Mouse (Mus musculus) heart, embryonic 15.5 days (tissue): Measurements from ENCODE around the gene Chmp5. TPM values are rescaled to one million over a fixed set of nuclear protein-coding genes. Genes with fewer than 3 reads are reported as not detected.

Source experiments
- ATAC-seq: fragments of 200-750 bp; cut with Nextera tagmentation; replicated peaks from 2 replicates; pipeline ENCODE4 v1.8.0; 2017; ENCODE audit warnings: low read depth, moderate TSS enrichment; ENCODE audit not compliant: insufficient number of reproducible peaks, insufficient read depth, low FRiP score
- H3K27ac ChIP-seq: fragments of 300-500 bp; sonication (generic); 2 replicates; pipeline ENCODE4 v1.5.1; 2015; ENCODE audit warnings: mild to moderate bottlenecking, inconsistent platforms
- H3K27me3 ChIP-seq: fragments of 300-500 bp; sonication (generic); 2 replicates; pipeline ENCODE4 v1.6.1; 2015; ENCODE audit warnings: inconsistent platforms
- H3K36me3 ChIP-seq: fragments of 300-500 bp; sonication (generic); 2 replicates; pipeline ENCODE4 v1.6.1; 2015; ENCODE audit warnings: mild to moderate bottlenecking, inconsistent platforms
- H3K4me1 ChIP-seq: fragments of 300-500 bp; sonication (generic); replicated peaks from 2 replicates; pipeline ENCODE4 v1.6.1; 2015; ENCODE audit warnings: inconsistent platforms
- H3K4me2 ChIP-seq: fragments of 300-500 bp; sonication (generic); 2 replicates; pipeline ENCODE4 v1.6.1; 2015; ENCODE audit warnings: inconsistent platforms, mild to moderate bottlenecking, moderate library complexity
- H3K4me3 ChIP-seq: fragments of 300-500 bp; sonication (generic); 2 replicates; pipeline ENCODE4 v1.5.1; 2015; ENCODE audit warnings: mild to moderate bottlenecking, inconsistent platforms
- H3K9ac ChIP-seq: fragments of 300-500 bp; sonication (generic); 2 replicates; pipeline ENCODE4 v1.6.1; 2015; ENCODE audit warnings: mild to moderate bottlenecking, inconsistent platforms
- H3K9me3 ChIP-seq: fragments of 300-500 bp; sonication (generic); replicated peaks from 2 replicates; pipeline ENCODE4 v1.6.1; 2016; ENCODE audit warnings: inconsistent platforms
- WGBS: fragments of 180-500 bp; shearing (Covaris S2); methylation state at CpG from one replicate; pipeline ENCODE4 v1.1.7; 2015; ENCODE audit warnings: mixed read lengths; 5-methylcytosine and 5-hydroxymethylcytosine counted together
- polyA plus RNA-seq: library from polyadenylated mRNA; unstranded; fragments of >200 nt; fragmentation: Nextera tagmentation; extraction: Ambion mirVana; gene quantifications from 2 replicates; pipeline ENCODE4 v1.2.1, GENCODE M21; 2015

The Chmp5 gene
- polyA plus RNA-seq: 73.8 and 73.9 TPM in 2 replicates

DNA sequence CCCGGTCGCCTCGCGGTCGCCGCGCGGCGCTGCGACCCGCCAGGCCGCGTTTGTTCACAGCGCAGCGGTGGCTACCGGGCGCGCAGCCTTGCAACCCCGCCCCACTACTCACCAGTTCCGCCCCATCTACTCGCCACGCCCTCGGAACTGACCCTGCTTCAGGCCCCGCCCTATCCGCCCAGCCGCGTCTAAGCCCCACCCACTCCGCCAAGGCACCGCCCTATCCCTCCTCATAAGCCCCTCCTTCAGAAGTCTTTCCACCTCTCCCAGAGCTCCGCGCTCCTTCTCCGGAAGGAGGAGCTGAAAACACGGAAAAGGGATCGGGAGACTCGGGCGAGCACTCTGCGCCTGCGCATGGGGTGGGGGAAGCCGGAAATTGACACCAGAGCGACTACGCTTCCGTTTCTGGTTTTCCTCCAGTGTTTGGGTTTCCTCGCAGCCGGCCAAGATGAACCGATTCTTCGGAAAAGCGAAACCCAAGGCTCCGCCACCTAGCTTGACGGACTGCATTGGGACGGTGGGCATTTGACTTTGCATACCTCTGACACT, at the start of gene Chmp5, which contains the start of gene Bag1:
TSS of gene Chmp5 (plus strand) at position 248 of the 549 bp plus-strand sequence.
TSS of gene Bag1 (minus strand) at position 135 of the 549 bp plus-strand sequence.
- Histone ChIP-seq H3K27ac (peak within 1 kb of the TSS; percentile 89), H3K9ac (peak within 1 kb of the TSS; percentile 92), H3K9me3 (no peaks in the 10 kb centered on the region), H3K4me2 (peak within 1 kb of the TSS; percentile 79), H3K27me3 (no peaks in the 10 kb centered on the region), H3K4me3 (peak within 1 kb of the TSS; percentile 80), H3K4me1 (peaks cover 22% of the 10 kb centered on the region), H3K36me3 (peaks cover 52% of the 10 kb centered on the region)
- WGBS: under 1% methylated on average over 50 of the region's 50 CpGs
- peak; percentile 100 for ATAC-seq

DNA sequence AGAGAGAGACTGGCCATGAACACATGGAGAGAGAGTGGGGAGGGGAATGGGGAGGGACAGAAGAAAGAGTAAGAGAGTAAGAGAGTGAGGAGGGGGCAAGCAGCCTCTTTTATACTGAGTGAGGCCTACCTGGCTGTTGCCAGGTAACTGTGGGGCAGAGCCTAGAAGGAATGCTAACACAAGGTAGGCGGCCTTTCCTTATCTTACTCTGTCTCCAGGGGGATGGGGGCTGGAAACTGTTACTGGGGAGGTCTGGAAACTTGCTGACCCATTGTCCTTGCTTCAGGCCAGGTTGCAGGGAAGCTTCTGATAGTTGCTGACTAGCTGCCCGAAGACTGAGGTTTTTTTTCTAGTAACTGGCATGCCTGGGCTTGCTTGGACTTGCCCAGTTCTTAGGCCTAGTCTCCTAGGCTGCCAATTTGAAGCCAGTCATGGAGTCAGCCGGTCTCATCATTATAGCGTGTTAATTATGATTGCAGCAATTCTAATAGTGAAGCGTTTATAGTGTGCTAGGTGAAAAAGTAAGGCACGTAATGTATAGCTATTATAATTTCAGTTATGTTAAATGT, 49.6 kb upstream of the Chmp5 start:
- whole genome bisulfite sequencing: 78% methylated on average over 6 of the region's 6 CpGs
- no peak overlapping the region for H3K9ac ChIP-seq
- no peaks in the 10 kb centered on the region for H3K9me3 ChIP-seq
- ATAC-seq: no peak
- H3K4me3 ChIP-seq: no peak overlapping the region
- no peaks in the 10 kb centered on the region for H3K36me3 ChIP-seq
- no peak overlapping the region for H3K4me2 ChIP-seq
- H3K27me3 ChIP-seq: no peaks in the 10 kb centered on the region
- no peaks in the 10 kb centered on the region for H3K4me1 ChIP-seq
- no peak overlapping the region for H3K27ac ChIP-seq

DNA sequence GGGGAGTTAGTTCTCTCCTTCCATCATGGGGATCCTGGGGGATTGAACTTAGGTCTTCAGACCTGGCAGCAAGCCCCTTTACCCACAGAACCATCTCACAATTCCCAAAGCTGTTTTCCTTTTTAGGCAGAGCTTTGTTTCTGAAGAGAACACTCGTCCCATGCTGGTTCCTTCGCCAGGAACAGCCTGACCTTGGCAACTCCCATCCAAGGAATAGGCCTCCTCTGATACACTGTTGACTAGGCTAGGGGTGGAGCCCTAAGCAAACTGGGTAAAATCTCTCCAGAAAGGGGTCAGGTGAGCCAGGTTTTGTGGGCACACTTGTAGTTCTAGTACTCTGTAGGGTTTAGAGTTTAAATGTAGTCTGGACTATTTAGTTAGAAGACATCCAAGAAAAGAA, 48.9 kb upstream of the Chmp5 start:
- no peaks in the 10 kb centered on the region for H3K36me3 ChIP-seq
- H3K9me3 ChIP-seq: no peaks in the 10 kb centered on the region
- no peaks in the 10 kb centered on the region for H3K27me3 ChIP-seq
- no peak overlapping the region for H3K4me3 ChIP-seq
- ATAC-seq: no peak
- no peak overlapping the region for H3K9ac ChIP-seq
- WGBS: 61% methylated on average over 2 of the region's 2 CpGs
- no peak overlapping the region for H3K4me2 ChIP-seq
- H3K4me1 ChIP-seq: no peaks in the 10 kb centered on the region
- no peak overlapping the region for H3K27ac ChIP-seq

DNA sequence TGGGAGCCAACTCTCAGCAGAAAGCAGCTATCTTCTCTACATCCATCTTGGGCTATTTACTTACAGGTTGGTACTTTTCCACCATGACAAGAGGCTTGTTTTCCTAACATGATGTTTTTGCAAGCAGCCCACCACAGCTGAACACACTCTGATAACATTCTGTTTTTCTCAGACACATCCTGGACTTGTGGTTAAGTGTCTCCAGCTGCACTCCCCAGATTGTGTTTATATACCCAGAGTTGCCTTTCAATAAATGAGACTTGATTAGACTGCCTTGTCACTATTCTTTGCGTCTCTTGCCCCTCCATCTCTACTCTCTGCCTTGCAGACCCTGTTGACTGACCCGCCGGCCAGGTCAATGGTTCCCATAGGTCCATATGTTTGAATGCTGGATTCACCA, 48.1 kb upstream of the Chmp5 start:
- Histone ChIP-seq H3K9ac (no peak overlapping the region), H3K9me3 (no peaks in the 10 kb centered on the region), H3K4me1 (no peaks in the 10 kb centered on the region), H3K27me3 (no peaks in the 10 kb centered on the region), H3K27ac (no peak overlapping the region), H3K4me3 (no peak overlapping the region), H3K36me3 (no peaks in the 10 kb centered on the region), H3K4me2 (no peak overlapping the region)
- ATAC-seq: no peak
- 86% methylated on average over 3 of the region's 3 CpGs for WGBS

DNA sequence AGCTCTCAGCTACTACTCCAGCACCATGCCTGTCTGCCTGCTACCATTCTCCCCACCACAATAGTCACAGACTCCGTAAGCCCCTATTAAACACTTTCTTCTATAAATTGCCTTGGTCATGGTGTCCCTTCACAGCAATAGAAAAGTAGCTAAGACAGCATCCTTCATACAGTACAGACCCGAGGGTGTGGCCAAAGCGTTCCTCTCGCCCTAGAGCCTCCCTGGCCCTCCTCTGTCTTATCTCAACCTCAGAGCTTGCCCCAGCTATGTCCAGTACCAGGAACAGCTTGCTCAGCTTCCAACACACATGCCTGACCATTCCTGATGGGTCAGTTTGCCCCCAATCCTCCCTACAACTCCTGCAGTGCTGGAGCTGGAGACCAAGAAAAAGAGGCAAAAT, 47.6 kb upstream of the Chmp5 start:
- Histone ChIP-seq H3K36me3 (no peaks in the 10 kb centered on the region), H3K4me2 (no peak overlapping the region), H3K4me1 (no peaks in the 10 kb centered on the region), H3K27me3 (no peaks in the 10 kb centered on the region), H3K9me3 (no peaks in the 10 kb centered on the region), H3K4me3 (no peak overlapping the region), H3K9ac (no peak overlapping the region), H3K27ac (no peak overlapping the region)
- 84% methylated on average over 4 of the region's 4 CpGs for WGBS
- no peak for ATAC-seq

DNA sequence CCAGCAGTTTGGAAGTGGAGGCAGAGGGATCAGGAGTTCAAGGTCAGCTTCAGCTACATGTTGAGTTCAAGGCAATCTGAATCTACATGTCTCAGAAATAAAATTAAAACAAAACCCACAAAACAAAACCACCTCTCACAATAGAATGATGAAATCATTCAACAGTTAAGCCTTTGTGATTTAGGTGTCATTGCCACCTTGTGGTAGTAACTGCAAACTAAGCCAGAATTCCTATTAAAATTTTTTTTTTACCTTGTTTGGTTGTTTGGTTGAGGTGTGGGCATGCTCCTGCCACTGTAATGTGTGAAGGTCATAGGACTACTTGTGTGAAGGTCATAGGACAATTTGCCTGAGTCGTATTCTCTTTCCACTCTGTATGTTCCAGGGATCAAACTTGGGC, 41.9 kb upstream of the Chmp5 start:
- Histone ChIP-seq H3K4me1 (peaks cover 6% of the 10 kb centered on the region), H3K27me3 (no peaks in the 10 kb centered on the region), H3K27ac (no peak overlapping the region), H3K9me3 (no peaks in the 10 kb centered on the region), H3K4me3 (no peak overlapping the region), H3K36me3 (no peaks in the 10 kb centered on the region), H3K9ac (no peak overlapping the region), H3K4me2 (no peak overlapping the region)
- ATAC-seq: no peak
- WGBS: 30% methylated on average over 1 of the region's 1 CpGs

DNA sequence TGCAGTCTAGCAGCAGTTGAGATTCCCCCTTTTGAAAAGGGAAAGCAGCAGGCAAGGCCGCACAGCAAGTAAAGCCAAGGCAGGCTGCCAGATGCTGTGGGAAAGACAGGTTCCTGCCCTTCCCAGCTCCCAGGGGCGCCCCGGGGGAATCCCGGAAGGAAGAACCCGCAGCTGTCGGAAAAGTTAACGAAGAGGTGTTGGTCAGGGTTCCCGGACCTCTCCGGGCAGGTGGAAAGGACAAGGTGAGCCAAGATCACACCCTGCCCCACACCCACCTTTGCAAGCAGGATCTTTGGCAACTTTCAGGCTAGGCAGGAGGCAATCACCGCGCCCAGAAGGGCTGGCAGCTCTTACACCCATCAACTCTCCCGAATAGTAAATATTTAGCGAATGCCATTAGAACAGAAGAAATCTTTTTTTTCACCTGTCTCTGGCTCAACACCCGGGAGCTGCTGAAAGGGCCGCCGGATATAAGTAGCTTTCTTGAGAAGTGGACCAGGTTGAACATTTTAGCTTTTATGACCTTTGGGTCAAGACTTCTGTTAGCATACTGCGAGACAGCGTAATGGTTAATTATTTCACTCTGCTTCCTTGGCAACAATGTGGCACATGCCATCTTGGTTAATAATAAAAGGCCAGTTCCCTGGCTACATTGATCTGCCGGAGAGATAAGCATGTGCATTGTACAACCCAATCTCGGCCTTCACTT, 39.8 kb upstream of the Chmp5 start:
- H3K9me3 ChIP-seq: no peaks in the 10 kb centered on the region
- no peaks in the 10 kb centered on the region for H3K36me3 ChIP-seq
- H3K4me2 ChIP-seq: peak overlapping the region; percentile 46
- WGBS: 36% methylated on average over 20 of the region's 20 CpGs
- H3K4me3 ChIP-seq: no peak overlapping the region
- peaks cover 6% of the 10 kb centered on the region for H3K4me1 ChIP-seq
- peak overlapping the region; percentile 39; the same call in 1 of the 2 replicates for H3K27ac ChIP-seq
- no peak for ATAC-seq
- no peaks in the 10 kb centered on the region for H3K27me3 ChIP-seq
- peak overlapping the region; percentile 21 for H3K9ac ChIP-seq

DNA sequence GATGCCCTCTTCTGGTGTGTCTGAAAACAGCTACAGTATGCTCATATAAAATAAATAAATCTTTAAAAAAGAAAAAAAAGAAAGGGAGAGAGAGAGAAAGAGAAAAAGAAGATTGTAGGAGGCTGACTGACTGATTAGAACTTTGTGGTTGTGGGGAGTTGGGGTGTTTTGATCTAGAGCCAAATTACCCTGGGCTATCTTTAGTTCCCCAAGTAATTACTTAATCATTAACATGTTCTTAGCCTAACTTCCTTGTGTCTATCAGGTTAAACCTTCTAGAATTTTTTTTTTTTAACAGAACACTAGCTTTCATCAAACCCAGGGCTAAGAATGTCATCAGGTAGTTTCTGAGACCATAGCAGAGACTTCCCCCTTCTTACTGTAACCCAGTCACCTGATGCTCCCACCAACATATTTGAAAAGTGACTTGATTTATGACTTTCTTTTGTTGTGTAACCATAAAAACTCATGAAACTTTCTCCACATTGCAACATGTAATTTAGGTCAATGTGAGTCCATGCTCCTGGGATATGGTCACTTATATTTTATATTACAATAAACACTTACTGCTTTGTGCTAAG, 33.8 kb upstream of the Chmp5 start:
- Histone ChIP-seq H3K9ac (no peak overlapping the region), H3K4me1 (peaks cover 4% of the 10 kb centered on the region), H3K36me3 (no peaks in the 10 kb centered on the region), H3K4me3 (no peak overlapping the region), H3K4me2 (no peak overlapping the region), H3K27ac (no peak overlapping the region), H3K27me3 (no peaks in the 10 kb centered on the region), H3K9me3 (no peaks in the 10 kb centered on the region)
- ATAC-seq: no peak

DNA sequence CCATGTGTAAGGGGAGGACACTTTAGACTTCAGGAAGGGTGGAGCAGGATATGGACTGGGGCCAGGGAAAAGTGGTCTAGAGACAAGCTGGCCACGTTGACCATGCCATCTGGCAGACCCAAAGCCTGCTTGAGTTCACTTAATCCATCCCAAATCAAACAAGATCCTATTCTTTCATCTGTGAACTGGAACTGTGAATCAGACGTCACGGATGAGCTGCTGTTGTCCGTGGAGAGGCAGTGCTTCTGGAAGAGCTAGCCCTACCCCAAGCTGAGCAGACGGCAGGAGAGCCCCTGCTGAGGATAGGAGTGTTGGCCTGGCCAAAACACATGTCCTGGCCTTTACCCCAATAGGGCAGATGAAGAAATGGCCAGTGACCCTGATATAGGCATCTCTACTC, 32.3 kb upstream of the Chmp5 start:
- H3K9me3 ChIP-seq: no peaks in the 10 kb centered on the region
- peaks cover 15% of the 10 kb centered on the region for H3K4me1 ChIP-seq
- H3K27me3 ChIP-seq: no peaks in the 10 kb centered on the region
- no peak overlapping the region for H3K9ac ChIP-seq
- no peak overlapping the region for H3K27ac ChIP-seq
- no peak overlapping the region for H3K4me3 ChIP-seq
- no peak overlapping the region for H3K4me2 ChIP-seq
- ATAC-seq: no peak
- H3K36me3 ChIP-seq: no peaks in the 10 kb centered on the region
- 66% methylated on average over 5 of the region's 5 CpGs for WGBS

DNA sequence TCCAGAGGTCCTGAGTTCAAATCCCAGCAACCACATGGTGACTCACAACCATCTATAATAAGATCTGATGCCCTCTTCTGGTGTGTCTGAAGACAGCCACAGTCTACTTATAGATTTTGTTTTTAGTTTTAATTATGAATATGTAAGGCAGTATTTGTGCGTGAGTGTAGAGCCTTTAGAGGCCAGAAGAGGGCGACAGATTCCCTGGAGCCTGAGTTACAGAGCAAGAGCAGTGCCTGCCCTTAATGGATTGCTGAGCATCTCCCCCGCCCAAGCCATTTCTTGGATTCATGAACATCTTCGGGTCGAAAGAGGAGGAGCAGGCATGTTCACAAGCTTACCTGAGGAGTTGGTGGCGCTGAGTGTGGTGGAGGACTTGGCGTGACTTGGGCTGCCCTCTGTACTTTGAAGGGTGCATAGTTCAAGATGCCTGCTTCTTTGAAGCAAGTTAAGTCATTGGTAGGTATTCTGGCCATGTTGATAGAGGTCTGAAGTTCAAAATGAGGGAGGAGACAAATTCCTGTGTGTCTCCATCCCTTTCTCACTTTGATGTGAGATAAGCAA, 31.5 kb upstream of the Chmp5 start:
- ATAC-seq: no peak

DNA sequence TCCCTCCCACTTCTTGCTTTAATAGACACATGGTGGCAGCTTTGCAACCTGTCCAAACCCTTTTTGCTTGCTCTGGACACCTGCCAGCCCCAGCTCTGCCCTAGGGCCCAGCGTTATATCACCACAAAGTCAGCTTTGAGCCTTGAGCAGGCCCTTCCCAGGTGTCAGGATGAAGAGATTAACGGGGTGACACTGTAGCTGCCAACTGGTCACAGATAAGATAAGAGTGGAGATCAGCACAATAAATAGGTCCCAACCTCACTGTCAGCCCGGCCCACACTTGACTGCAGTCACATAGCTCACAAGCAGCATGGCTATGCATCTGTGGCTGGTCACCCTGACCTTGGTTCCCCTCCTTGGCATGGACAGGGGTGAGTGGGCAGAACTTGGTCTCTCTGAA, 28.4 kb upstream of the Chmp5 start, which contains the start of gene Spink4:
TSS of gene Spink4 (plus strand) at position 268 of the 400 bp plus-strand sequence.
- no peak within 1 kb of the TSS for H3K4me2 ChIP-seq
- H3K9me3 ChIP-seq: no peaks in the 10 kb centered on the region
- ATAC-seq: peak; percentile 80; the same call in 1 of the 2 replicates
- 7% methylated on average over 3 of the region's 3 CpGs for WGBS
- H3K27ac ChIP-seq: peak within 1 kb of the TSS; percentile 67
- H3K4me3 ChIP-seq: no peak within 1 kb of the TSS
- H3K9ac ChIP-seq: no peak within 1 kb of the TSS
- H3K27me3 ChIP-seq: no peaks in the 10 kb centered on the region
- H3K4me1 ChIP-seq: peaks cover 15% of the 10 kb centered on the region
- no peaks in the 10 kb centered on the region for H3K36me3 ChIP-seq

More for the DNA sequence above, 31.5 kb upstream of the Chmp5 start:
- Histone ChIP-seq H3K9ac (no peak overlapping the region), H3K9me3 (no peaks in the 10 kb centered on the region), H3K4me2 (no peak overlapping the region), H3K27ac (no peak overlapping the region), H3K4me1 (peaks cover 15% of the 10 kb centered on the region), H3K27me3 (no peaks in the 10 kb centered on the region), H3K36me3 (no peaks in the 10 kb centered on the region), H3K4me3 (no peak overlapping the region)
- WGBS: 90% methylated on average over 7 of the region's 7 CpGs
